Mouse (Mus musculus) cerebellum, adult 11-12 months (tissue): ENCODE data around the gene Gm42906.

Experiments
- DNase-seq: peaks from one replicate; pipeline ENCODE4 v3.0.0; 2022

The Gm42906 gene

GRCm38 (mm10) chr5:151018450-151018849 is 409.5 kb downstream of the Gm42906 start:
- DNase-seq = no peak
